ENCODE assay signal across 8 mouse cellular contexts in genomic region chr15:88819906-88820303, GRCm38 (mm10). TPM values are rescaled to one million over a fixed set of nuclear protein-coding genes. Genes with fewer than 3 reads are reported as not detected.
DNase-seq lines count a peak whose midpoint lies in the region; ATAC-seq and TF ChIP-seq lines count a peak whose summit lies in the region.

No protein-coding gene starts in this region.

- no peaks in the 10 kb centered on the region for H3K27me3 ChIP-seq in hindbrain, embryonic 13.5 days
- H3K27me3 ChIP-seq in midbrain, embryonic 15.5 days (replicated peaks) = no peaks in the 10 kb centered on the region

- H3K27ac ChIP-seq in layer of hippocampus, adult 2 months = peak overlapping the region; percentile 62
- H3K27ac ChIP-seq in bone marrow macrophage, adult 2 months (ENCODE audit: insufficient read depth, low read depth, low read length) = no peak overlapping the region
- peak overlapping the region; percentile 78 for H3K27ac ChIP-seq in hindbrain, embryonic 13.5 days
- H3K27ac ChIP-seq in midbrain, embryonic 15.5 days = peak overlapping the region; percentile 73

- peaks cover 45% of the 10 kb centered on the region for H3K36me3 ChIP-seq in hindbrain, embryonic 13.5 days
- peaks cover 17% of the 10 kb centered on the region for H3K36me3 ChIP-seq in midbrain, embryonic 15.5 days (replicated peaks)

- H3K9me3 ChIP-seq in hindbrain, embryonic 13.5 days = no peaks in the 10 kb centered on the region
- no peaks in the 10 kb centered on the region for H3K9me3 ChIP-seq in midbrain, embryonic 15.5 days

- H3K4me3 ChIP-seq in layer of hippocampus, adult 2 months = peak overlapping the region; percentile 92
- peak overlapping the region; percentile 67 for H3K4me3 ChIP-seq in bone marrow macrophage, adult 2 months (ENCODE audit: insufficient read depth, low read length)
- peak overlapping the region; percentile 86 for H3K4me3 ChIP-seq in hindbrain, embryonic 13.5 days
- peak overlapping the region; percentile 88 for H3K4me3 ChIP-seq in midbrain, embryonic 15.5 days

- H3K9ac ChIP-seq in hindbrain, embryonic 13.5 days = peak overlapping the region; percentile 87
- peak overlapping the region; percentile 76 for H3K9ac ChIP-seq in midbrain, embryonic 15.5 days

- no peak for TF ChIP-seq CTCF in layer of hippocampus, adult 2 months (conservative IDR thresholded peaks at IDR 0.05)
- no peak for TF ChIP-seq CTCF in bone marrow macrophage, adult 2 months (IDR thresholded peaks at IDR 0.05; ENCODE audit: low read depth, low read length)

- ATAC-seq in hindbrain, embryonic 13.5 days (ENCODE audit: low FRiP score) = peak; percentile 1; the same call in 1 of the 2 replicates
- ATAC-seq in midbrain, embryonic 15.5 days (replicated peaks) = peak; percentile 1; the same call in 1 of the 2 replicates

- no peak for TF ChIP-seq POLR2A in bone marrow macrophage, adult 2 months (IDR thresholded peaks at IDR 0.05; ENCODE audit: borderline replicate concordance, low read depth, low read length)

- peak overlapping the region; percentile 74 for H3K4me2 ChIP-seq in hindbrain, embryonic 13.5 days
- peak overlapping the region; percentile 85 for H3K4me2 ChIP-seq in midbrain, embryonic 15.5 days

- peaks cover 20% of the 10 kb centered on the region for H3K4me1 ChIP-seq in bone marrow macrophage, adult 2 months (ENCODE audit: control insufficient read depth, insufficient read depth, low read length)
- peaks cover 27% of the 10 kb centered on the region for H3K4me1 ChIP-seq in hindbrain, embryonic 13.5 days (replicated peaks)
- H3K4me1 ChIP-seq in midbrain, embryonic 15.5 days = peaks cover 24% of the 10 kb centered on the region

- DNase-seq in layer of hippocampus, adult 2 months (ENCODE audit: low spot score in 2 of 2) = no peak
- no peak for DNase-seq in layer of hippocampus, adult 8-10 months (ENCODE audit: low spot score in 2 of 2)
- DNase-seq in adipocyte (ENCODE audit: low spot score) = no peak
- DNase-seq in cerebellum, adult 9-10 months = no peak
- DNase-seq in thymus, postnatal 4 days = no peak

- under 1% methylated on average over 23 of the region's 23 CpGs for WGBS in hindbrain, embryonic 13.5 days
- WGBS in midbrain, embryonic 15.5 days = under 1% methylated on average over 23 of the region's 23 CpGs

RNA-seq across cellular contexts. Expression of gene Creld2, which starts 0.5 kb away (rescaled TPM):
- 10 to 100 TPM; 21.4 to 26.5 TPM for total RNA-seq in layer of hippocampus, adult 2 months (2021)
- 10 to 100 TPM; 15.0 to 35.2 (median 26.0) TPM for total RNA-seq in layer of hippocampus, adult 8-10 months (2022)
- 23.0 and 24.4 TPM in 2 replicates for polyA plus RNA-seq in bone marrow macrophage, adult 2 months (2012; ENCODE audit: insufficient read depth, insufficient read length, missing spikeins)
- polyA plus RNA-seq in hindbrain, embryonic 13.5 days (2015; fragmentation: Nextera tagmentation; extraction: Ambion mirVana) = 57.1 and 60.0 TPM in 2 replicates
- 60.7 and 69.3 TPM in 2 replicates for polyA plus RNA-seq in midbrain, embryonic 15.5 days (2015; fragmentation: Nextera tagmentation; extraction: Ambion mirVana)

RNA-seq across cellular contexts. Expression of gene Alg12, which starts 0.8 kb away (rescaled TPM):
- 10 to 100 TPM; 10.1 to 13.3 TPM for total RNA-seq in layer of hippocampus, adult 2 months (2021)
- 10 to 100 TPM; 11.3 to 16.7 (median 14.3) TPM for total RNA-seq in layer of hippocampus, adult 8-10 months (2022)
- polyA plus RNA-seq in bone marrow macrophage, adult 2 months (2012; ENCODE audit: insufficient read depth, insufficient read length, missing spikeins) = 10.2 and 10.3 TPM in 2 replicates
- 8.1 and 8.7 TPM in 2 replicates for polyA plus RNA-seq in hindbrain, embryonic 13.5 days (2015; fragmentation: Nextera tagmentation; extraction: Ambion mirVana)
- polyA plus RNA-seq in midbrain, embryonic 15.5 days (2015; fragmentation: Nextera tagmentation; extraction: Ambion mirVana) = 9.4 and 9.6 TPM in 2 replicates

RNA-seq across cellular contexts. Expression of gene Pim3, which starts 42.1 kb away (rescaled TPM):
- total RNA-seq in layer of hippocampus, adult 2 months (2021) = 10 to 100 TPM; 29.9 to 37.9 TPM
- total RNA-seq in layer of hippocampus, adult 8-10 months (2022) = 10 to 100 TPM; 32.4 to 44.2 (median 38.4) TPM
- 9.2 and 9.9 TPM in 2 replicates for polyA plus RNA-seq in bone marrow macrophage, adult 2 months (2012; ENCODE audit: insufficient read depth, insufficient read length, missing spikeins)
- 45.6 and 47.2 TPM in 2 replicates for polyA plus RNA-seq in hindbrain, embryonic 13.5 days (2015; fragmentation: Nextera tagmentation; extraction: Ambion mirVana)
- polyA plus RNA-seq in midbrain, embryonic 15.5 days (2015; fragmentation: Nextera tagmentation; extraction: Ambion mirVana) = 69.0 and 72.4 TPM in 2 replicates
